Mouse (Mus musculus): ENCODE measurements around the gene Cyp2b10. TPM values are rescaled to one million over a fixed set of nuclear protein-coding genes. Genes with fewer than 3 reads are reported as not detected.

Gene Cyp2b10
- total and polyA plus RNA-seq, 2 experiments from 2014 or later: not detected

DNA sequence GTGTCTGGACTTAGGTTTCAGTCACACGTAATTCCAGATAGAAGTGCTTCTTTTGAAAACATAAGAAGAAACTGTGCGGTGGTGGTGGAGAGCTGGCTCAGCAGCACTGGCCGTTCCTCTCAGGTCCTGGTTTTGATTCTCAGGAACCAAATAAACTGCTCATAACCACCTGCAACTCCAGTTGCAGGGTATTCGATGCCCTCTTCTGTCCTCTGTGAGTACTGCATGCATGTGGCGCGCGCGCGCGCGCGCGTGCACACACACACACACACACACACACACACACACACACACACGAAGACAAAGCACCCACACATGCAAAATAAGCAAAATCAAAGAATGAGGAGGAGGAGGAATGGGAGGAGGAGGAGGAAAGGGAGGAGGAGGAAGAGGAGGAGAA, 5.7 kb downstream of the Cyp2b10 start:
- DNase-seq (ENCODE audit: low spot score) (no peak), ATAC-seq (ENCODE audit: low FRiP score) (no peak)
- H3K4me2 ChIP-seq (ENCODE audit: low read depth, low read length, poor library complexity, severe bottlenecking): no peak overlapping the region
- no peaks in the 10 kb centered on the region for H3K36me3 ChIP-seq (ENCODE audit: insufficient read depth, low read length)
- H3K4me1 ChIP-seq (ENCODE audit: insufficient read depth, low read length): no peaks in the 10 kb centered on the region
- no peaks in the 10 kb centered on the region for H3K27me3 ChIP-seq (ENCODE audit: insufficient read depth, low read length)
- H3K4me3 ChIP-seq (ENCODE audit: low read depth, low read length): no peak overlapping the region
- 0 out of 2 replicates have a peak, but pooled peaks have one; percentile 4 for TF ChIP-seq CTCF (IDR thresholded peaks at IDR 0.05)
- 49% methylated on average over 14 of the region's 14 CpGs for WGBS
- H3K9me3 ChIP-seq (ENCODE audit: low read length): 0 out of 2 replicates have a peak, but pooled peaks cover 3% of the 10 kb centered on the region
- no peak overlapping the region for H3K27ac ChIP-seq (ENCODE audit: low read depth, low read length)
- no peak overlapping the region for H3K9ac ChIP-seq (replicated peaks; ENCODE audit: low read length, poor library complexity, severe bottlenecking)

DNA sequence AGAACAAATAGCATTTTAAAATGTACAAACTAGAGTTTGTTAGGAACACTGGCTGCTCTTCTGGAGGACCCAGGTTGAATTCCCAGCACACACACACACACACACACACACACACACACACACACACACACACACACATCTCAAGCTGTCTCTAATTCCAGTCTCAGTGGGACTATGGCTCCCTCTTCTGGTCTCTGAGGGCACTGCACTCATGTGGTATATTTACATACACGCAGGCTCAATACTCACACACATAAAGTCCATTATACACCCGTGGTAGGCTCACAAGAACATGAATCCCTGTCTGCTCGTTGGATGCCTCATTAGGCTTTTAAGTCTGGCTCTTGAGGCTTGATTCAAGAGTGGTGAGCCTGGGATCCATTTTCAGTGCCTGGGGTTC, 6.6 kb downstream of the Cyp2b10 start:
- no peak for ATAC-seq (ENCODE audit: low FRiP score)
- H3K4me1 ChIP-seq (ENCODE audit: insufficient read depth, low read length): no peaks in the 10 kb centered on the region
- no peak overlapping the region for H3K27ac ChIP-seq (ENCODE audit: low read depth, low read length)
- no peaks in the 10 kb centered on the region for H3K36me3 ChIP-seq (ENCODE audit: insufficient read depth, low read length)
- WGBS: 51% methylated on average over 3 of the region's 3 CpGs
- H3K4me2 ChIP-seq (ENCODE audit: low read depth, low read length, poor library complexity, severe bottlenecking): no peak overlapping the region
- H3K9ac ChIP-seq (replicated peaks; ENCODE audit: low read length, poor library complexity, severe bottlenecking): no peak overlapping the region
- peak; percentile 3 for DNase-seq (ENCODE audit: low spot score)
- TF ChIP-seq CTCF (IDR thresholded peaks at IDR 0.05): peak; percentile 52
- 0 out of 2 replicates have a peak, but pooled peaks cover 3% of the 10 kb centered on the region for H3K9me3 ChIP-seq (ENCODE audit: low read length)
- H3K27me3 ChIP-seq (ENCODE audit: insufficient read depth, low read length): no peaks in the 10 kb centered on the region
- no peak overlapping the region for H3K4me3 ChIP-seq (ENCODE audit: low read depth, low read length)

- no peak overlapping the region for H3K4me2 ChIP-seq (ENCODE audit: low read depth, low read length, poor library complexity, severe bottlenecking)
- DNase-seq (ENCODE audit: low spot score) (no peak), ATAC-seq (ENCODE audit: low FRiP score) (no peak)
- no peaks in the 10 kb centered on the region for H3K27me3 ChIP-seq (ENCODE audit: insufficient read depth, low read length)
- H3K4me3 ChIP-seq (ENCODE audit: low read depth, low read length): no peak overlapping the region
- no peaks in the 10 kb centered on the region for H3K4me1 ChIP-seq (ENCODE audit: insufficient read depth, low read length)
- no peaks in the 10 kb centered on the region for H3K36me3 ChIP-seq (ENCODE audit: insufficient read depth, low read length)
- 77% methylated on average over 10 of the region's 10 CpGs for WGBS
- H3K9me3 ChIP-seq (ENCODE audit: low read length): 0 out of 2 replicates have a peak, but pooled peaks cover 3% of the 10 kb centered on the region
- TF ChIP-seq CTCF (IDR thresholded peaks at IDR 0.05): no peak
- H3K27ac ChIP-seq (ENCODE audit: low read depth, low read length): no peak overlapping the region
- no peak overlapping the region for H3K9ac ChIP-seq (replicated peaks; ENCODE audit: low read length, poor library complexity, severe bottlenecking)
Measured at GRCm38 (mm10) chr7:25904489-25904888, 7.1 kb downstream of the Cyp2b10 start.

DNA sequence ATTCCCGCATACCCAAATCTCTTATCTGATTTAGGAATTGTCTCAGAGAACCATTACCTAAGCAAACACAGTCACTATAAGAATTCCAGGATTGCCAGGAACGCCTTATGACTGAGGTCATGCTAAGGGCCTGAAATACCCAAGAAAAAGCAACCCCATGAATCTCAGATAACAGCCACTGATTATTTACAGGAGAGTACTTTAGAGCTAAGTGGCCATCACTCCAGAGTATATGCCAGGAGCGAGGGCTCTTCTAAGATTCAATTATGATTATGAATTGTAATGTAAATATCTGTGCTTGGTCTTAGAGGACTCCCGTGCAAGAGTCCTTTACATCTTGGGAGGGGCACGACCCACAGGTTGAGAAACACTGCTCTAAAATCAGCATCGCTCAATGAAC, 10.0 kb downstream of the Cyp2b10 start:
- ATAC-seq (ENCODE audit: low FRiP score): no peak
- H3K9ac ChIP-seq (replicated peaks; ENCODE audit: low read length, poor library complexity, severe bottlenecking): no peak overlapping the region
- H3K4me2 ChIP-seq (ENCODE audit: low read depth, low read length, poor library complexity, severe bottlenecking): no peak overlapping the region
- no peaks in the 10 kb centered on the region for H3K4me1 ChIP-seq (ENCODE audit: insufficient read depth, low read length)
- TF ChIP-seq CTCF (IDR thresholded peaks at IDR 0.05): no peak
- no peaks in the 10 kb centered on the region for H3K36me3 ChIP-seq (ENCODE audit: insufficient read depth, low read length)
- 0 out of 2 replicates have a peak, but pooled peaks cover 6% of the 10 kb centered on the region for H3K9me3 ChIP-seq (ENCODE audit: low read length)
- H3K4me3 ChIP-seq (ENCODE audit: low read depth, low read length): no peak overlapping the region
- no peak overlapping the region for H3K27ac ChIP-seq (ENCODE audit: low read depth, low read length)
- H3K27me3 ChIP-seq (ENCODE audit: insufficient read depth, low read length): no peaks in the 10 kb centered on the region
- no peak for DNase-seq (ENCODE audit: low spot score)
- WGBS: 71% methylated on average over 6 of the region's 6 CpGs

- 66% methylated on average over 2 of the region's 2 CpGs for WGBS
- Histone ChIP-seq H3K27me3 (ENCODE audit: insufficient read depth, low read length) (no peaks in the 10 kb centered on the region), H3K4me3 (ENCODE audit: low read depth, low read length) (no peak overlapping the region), H3K4me2 (ENCODE audit: low read depth, low read length, poor library complexity, severe bottlenecking) (no peak overlapping the region), H3K27ac (ENCODE audit: low read depth, low read length) (no peak overlapping the region), H3K36me3 (ENCODE audit: insufficient read depth, low read length) (no peaks in the 10 kb centered on the region), H3K4me1 (ENCODE audit: insufficient read depth, low read length) (no peaks in the 10 kb centered on the region), H3K9ac (replicated peaks; ENCODE audit: low read length, poor library complexity, severe bottlenecking) (no peak overlapping the region), H3K9me3 (ENCODE audit: low read length) (0 out of 2 replicates have a peak, but pooled peaks cover 4% of the 10 kb centered on the region)
- ATAC-seq (ENCODE audit: low FRiP score) (no peak), DNase-seq (ENCODE audit: low spot score) (no peak)
- TF ChIP-seq CTCF (IDR thresholded peaks at IDR 0.05): no peak
Measured at GRCm38 (mm10) chr7:25910046-25910445, 12.6 kb downstream of the Cyp2b10 start.

GRCm38 (mm10) chr7:25916116-25916515, 18.7 kb downstream of the Cyp2b10 start:
- WGBS: 86% methylated on average over 1 of the region's 1 CpGs
- DNase-seq (ENCODE audit: low spot score) (no peak), ATAC-seq (ENCODE audit: low FRiP score) (no peak)

More at GRCm38 (mm10) chr7:25916116-25916515, 18.7 kb downstream of the Cyp2b10 start:
- Histone ChIP-seq H3K27me3 (ENCODE audit: insufficient read depth, low read length) (no peaks in the 10 kb centered on the region), H3K9ac (replicated peaks; ENCODE audit: low read length, poor library complexity, severe bottlenecking) (no peak overlapping the region), H3K4me3 (ENCODE audit: low read depth, low read length) (no peak overlapping the region), H3K4me1 (ENCODE audit: insufficient read depth, low read length) (no peaks in the 10 kb centered on the region), H3K4me2 (ENCODE audit: low read depth, low read length, poor library complexity, severe bottlenecking) (no peak overlapping the region), H3K36me3 (ENCODE audit: insufficient read depth, low read length) (no peaks in the 10 kb centered on the region), H3K27ac (ENCODE audit: low read depth, low read length) (no peak overlapping the region), H3K9me3 (ENCODE audit: low read length) (0 out of 2 replicates have a peak, but pooled peaks cover 4% of the 10 kb centered on the region)
- no peak for TF ChIP-seq CTCF (IDR thresholded peaks at IDR 0.05)
